Mouse (Mus musculus): ENCODE measurements around the gene Olfr773.
"Not testable (repeated sequence)": the region's sequence is repeated elsewhere in the genome, so short reads cannot be mapped to it uniquely, and the experiment has no call there.

Gene Olfr773

GRCm38 (mm10) chr10:129187319-129187718, at the start of gene Olfr773:
TSS of gene Olfr773 (minus strand) at chr10:129187419.
- in situ Hi-C loops (cut with MboI; ENCODE audit: low sequenced_read_pairs) = not testable (repeated sequence)

GRCm38 (mm10) chr10:129235904-129236303, 48.7 kb upstream of the Olfr773 start, which contains the start of gene Olfr774:
TSS of gene Olfr774 (plus strand) at chr10:129236204.
- in situ Hi-C loops (cut with MboI; ENCODE audit: low sequenced_read_pairs) = no loop called here

- in situ Hi-C loops (cut with MboI; ENCODE audit: low sequenced_read_pairs) = no loop called here
Observed at GRCm38 (mm10) chr10:129230737-129231136, 43.5 kb upstream of the Olfr773 start.

GRCm38 (mm10) chr10:129177821-129178220, 9.4 kb downstream of the Olfr773 start, which contains the start of gene Olfr772:
TSS of gene Olfr772 (minus strand) at chr10:129177921.
- in situ Hi-C loops (cut with MboI; ENCODE audit: low sequenced_read_pairs) = not testable (repeated sequence)

- in situ Hi-C loops (cut with MboI; ENCODE audit: low sequenced_read_pairs) = no loop called here
Observed at GRCm38 (mm10) chr10:129164651-129165050, 22.6 kb downstream of the Olfr773 start, which contains the start of gene Olfr771. TSS of gene Olfr771 (minus strand) at chr10:129164751.

GRCm38 (mm10) chr10:129138898-129139297, 48.3 kb downstream of the Olfr773 start, which contains the start of gene Olfr770:
TSS of gene Olfr770 (minus strand) at chr10:129138998.
- in situ Hi-C loops (cut with MboI; ENCODE audit: low sequenced_read_pairs) = no loop called here
